Mouse (Mus musculus): ENCODE measurements at regions not wholly inside any gene's neighbourhood (a gene's known extent, or its start where the extent isn't known, plus 50 kb on each side); places are given as distances from the start of the nearest gene placed in this dataset.

- ChIA-PET CTCF (no interaction called here), POLR2A (no interaction called here)
These were observed 124.2 kb upstream of the Ctnnb1 start for GRCm38 (mm10) chr9:120804760-120805294.

GRCm38 (mm10) chr9:120808741-120809425 lies 120.1 kb upstream of the Ctnnb1 start:
- CTCF ChIA-PET, result no interaction called here

DNA sequence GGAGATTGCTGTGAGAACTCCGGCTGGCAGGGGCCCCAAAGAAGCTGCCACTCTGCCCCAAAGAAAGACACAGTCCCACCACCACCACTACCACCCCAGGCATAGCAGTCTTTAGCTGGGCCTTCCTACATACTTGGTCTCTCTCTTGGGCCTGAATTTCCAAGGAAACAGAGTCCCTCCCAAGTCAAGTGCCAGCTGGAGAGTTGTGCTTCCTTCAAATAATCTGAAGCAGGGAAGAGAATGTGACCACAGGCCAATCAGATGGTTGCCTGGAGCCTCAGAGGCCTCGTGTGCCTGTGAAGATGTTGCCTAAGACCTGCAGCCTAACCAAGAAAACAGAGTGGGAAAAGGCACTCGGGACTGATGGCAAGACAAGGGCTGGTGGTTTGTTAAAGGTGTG lies 117.5 kb upstream of the Ctnnb1 start:
- POLR2A ChIA-PET, result interaction anchor here in 1 of 4 experiments (1.2 to 1.4 kb wide), 2 partner anchors 240 to 279 kb away, joined by 3 read pairs; partner anchors contain the start of gene Rpl14
- CTCF ChIA-PET, result interaction anchor here in 2 of 4 experiments (0.6 kb wide), 2 partner anchors 11 to 864 kb away, joined by 6 to 18 read pairs; no protein-coding TSS in a partner anchor

More at GRCm38 (mm10) chr9:120808741-120809425, 120.1 kb upstream of the Ctnnb1 start:
- POLR2A ChIA-PET, result interaction anchor here in 1 of 4 experiments (1.5 kb wide), 1 partner anchor 85 kb away, joined by 3 read pairs; no protein-coding TSS in a partner anchor

DNA sequence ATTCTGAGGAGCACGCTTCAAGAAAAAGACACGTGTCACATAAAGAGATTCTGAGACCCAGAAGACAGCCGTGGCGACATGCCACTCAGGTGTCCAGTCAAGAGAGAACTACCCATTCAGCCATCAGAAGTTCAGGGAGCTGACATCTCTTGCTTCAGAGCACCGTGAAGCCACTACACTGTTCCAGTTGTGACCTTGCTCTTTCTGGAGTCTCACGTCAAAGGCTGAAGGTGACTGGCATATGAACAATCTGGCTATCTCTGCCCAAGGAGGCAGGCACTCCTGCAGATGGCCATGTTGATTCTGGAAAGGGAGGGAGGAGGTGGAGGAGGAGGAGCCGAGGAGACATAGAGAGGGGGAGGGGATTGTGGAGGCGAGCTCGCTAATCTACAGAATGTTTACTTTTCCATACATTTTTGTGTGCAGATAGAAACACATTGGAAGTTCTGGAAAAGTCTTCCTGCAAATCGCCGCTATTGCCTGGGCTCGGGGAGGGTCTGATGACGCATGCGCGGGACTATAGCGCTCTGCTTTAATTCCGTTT lies 116.3 kb upstream of the Ctnnb1 start:
- ChIA-PET CTCF (no interaction called here), POLR2A (no interaction called here)

DNA sequence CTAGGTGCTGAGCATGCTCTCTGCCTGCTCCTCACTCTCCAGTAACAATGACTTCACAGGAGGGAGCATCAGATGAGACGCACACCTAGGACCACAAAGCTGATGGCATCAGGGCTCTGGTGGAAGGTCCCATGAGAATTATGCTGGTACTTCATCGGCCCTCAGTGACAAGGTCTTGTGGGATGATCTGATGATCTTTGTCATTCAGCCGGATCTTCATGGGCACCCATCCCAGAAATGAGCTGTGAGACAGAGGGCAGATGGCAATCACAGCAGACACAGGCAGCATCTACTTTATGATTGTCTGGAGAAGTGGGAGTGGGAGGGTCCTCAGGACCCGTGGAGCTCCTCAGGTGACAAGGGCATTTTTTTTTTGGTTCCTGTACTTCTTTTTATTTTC lies 114.7 kb upstream of the Ctnnb1 start:
- ChIA-PET POLR2A (interaction anchor here in 1 of 4 experiments (1.2 kb wide), 1 partner anchor 105 kb away, joined by 3 read pairs; no protein-coding TSS in a partner anchor), CTCF (interaction anchor here in 1 of 4 experiments (0.7 kb wide), 1 partner anchor 66 kb away, joined by 3 read pairs; no protein-coding TSS in a partner anchor)

- POLR2A ChIA-PET, result interaction anchor here in 3 of 4 experiments (0.6 to 1.1 kb wide), 7 partner anchors 68 to 225 kb away, joined by 3 to 6 read pairs (median 3); no protein-coding TSS in a partner anchor
- CTCF ChIA-PET, result interaction anchor here (0.6 to 1.8 kb wide), 22 partner anchors 9 to 1338 kb away, joined by 3 to 8 read pairs (median 4); no protein-coding TSS in a partner anchor
These were observed 110.2 kb upstream of the Ctnnb1 start for GRCm38 (mm10) chr9:120818726-120819317.

DNA sequence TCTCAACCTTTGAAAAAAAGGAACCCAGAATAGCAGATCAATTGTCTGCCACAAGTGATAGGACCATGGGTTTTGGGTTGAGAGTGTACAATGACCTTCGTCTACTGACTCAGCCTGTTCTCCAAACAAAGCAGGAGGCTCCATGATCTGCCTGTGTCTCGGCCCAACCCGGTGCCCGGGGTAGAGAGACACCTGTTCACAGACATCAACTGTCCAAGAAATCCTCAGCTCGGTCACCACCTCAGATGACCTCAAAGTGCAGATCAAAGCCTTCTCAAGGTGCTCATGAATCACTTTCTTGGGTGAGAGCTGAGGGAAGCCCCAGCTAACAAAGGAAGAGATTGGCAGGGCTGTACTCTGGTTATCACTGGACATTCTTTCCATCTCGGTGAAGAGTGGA lies 108.1 kb upstream of the Ctnnb1 start:
- POLR2A ChIA-PET, result interaction anchor here in 1 of 4 experiments (0.7 kb wide), 1 partner anchor 238 kb away, joined by 3 read pairs; no protein-coding TSS in a partner anchor

DNA sequence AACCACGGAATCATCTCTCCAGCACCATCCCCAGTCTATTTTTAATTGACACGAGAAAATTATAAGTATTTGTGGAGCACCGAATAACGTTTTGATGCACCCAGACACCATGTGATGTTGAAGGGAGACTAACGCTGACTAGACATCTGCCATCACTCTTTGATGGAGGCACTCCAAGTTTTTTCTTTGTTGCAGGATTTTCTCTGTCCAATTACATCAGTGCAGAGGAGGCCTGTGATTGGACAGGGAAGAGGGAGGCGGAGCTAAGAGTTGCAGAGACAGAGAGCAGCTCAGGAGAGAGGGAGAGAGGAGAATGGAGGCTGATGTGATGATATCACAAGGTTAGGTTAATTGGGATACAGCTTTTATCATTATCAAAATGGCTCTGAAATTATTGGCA lies 105.6 kb upstream of the Ctnnb1 start:
- POLR2A ChIA-PET, result interaction anchor here in 1 of 4 experiments (0.8 to 1.0 kb wide), 3 partner anchors 115 to 142 kb away, joined by 3 to 5 read pairs (median 4); no protein-coding TSS in a partner anchor
- CTCF ChIA-PET, result interaction anchor here in 1 of 4 experiments (1.0 kb wide), 1 partner anchor 133 kb away, joined by 3 read pairs; no protein-coding TSS in a partner anchor

More for the DNA sequence above, 108.1 kb upstream of the Ctnnb1 start:
- CTCF ChIA-PET, result interaction anchor here in 2 of 4 experiments (0.5 to 1.1 kb wide), 2 partner anchors 155 to 204 kb away, joined by 3 read pairs; no protein-coding TSS in a partner anchor

DNA sequence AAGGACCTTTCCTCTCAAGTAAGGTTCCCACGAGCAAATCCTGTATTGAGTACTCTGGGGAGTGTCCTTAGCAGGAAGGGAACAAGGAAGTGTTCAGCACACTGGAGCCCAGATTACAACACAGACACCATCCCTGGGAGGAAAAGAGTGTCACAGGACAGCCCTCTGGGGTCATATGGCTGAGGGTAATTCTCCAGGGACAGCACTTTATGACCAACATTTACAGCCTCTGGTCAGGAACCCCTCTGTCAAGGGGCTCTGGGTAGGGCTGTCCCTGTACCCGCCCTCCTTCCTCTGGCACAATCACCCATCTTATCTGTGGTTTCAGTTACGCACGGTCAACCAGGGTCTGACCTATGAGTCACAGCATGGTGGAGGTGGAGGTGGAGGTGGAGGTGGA lies 102.8 kb upstream of the Ctnnb1 start:
- CTCF ChIA-PET, result no interaction called here
- POLR2A ChIA-PET, result no interaction called here

DNA sequence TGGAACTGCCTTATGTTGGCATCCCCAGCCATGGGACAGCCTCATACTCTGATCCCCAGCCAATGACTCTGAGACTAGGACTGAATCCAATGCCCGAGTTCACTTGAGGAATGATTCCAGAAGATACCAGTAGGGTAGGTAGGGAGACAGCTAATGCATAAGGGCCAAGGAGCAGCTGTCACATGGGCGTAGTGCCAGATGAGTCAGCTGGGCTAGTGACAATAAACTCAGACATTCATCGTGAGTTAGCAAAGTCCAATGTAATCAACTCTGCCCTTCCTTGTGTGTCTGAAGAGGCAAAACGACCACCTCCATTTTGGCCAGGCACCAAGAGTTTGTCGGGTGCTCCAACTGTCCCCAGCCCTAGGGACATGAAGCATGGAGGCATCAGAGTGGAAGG lies 98.5 kb upstream of the Ctnnb1 start:
- ChIA-PET POLR2A (interaction anchor here in 1 of 4 experiments (1.4 kb wide), 1 partner anchor 122 kb away, joined by 3 read pairs; no protein-coding TSS in a partner anchor), CTCF (no interaction called here)

- ChIA-PET POLR2A (interaction anchor here in 1 of 4 experiments (1.1 kb wide), 1 partner anchor 86 kb away, joined by 4 read pairs; no protein-coding TSS in a partner anchor), CTCF (no interaction called here)
These were observed 94.8 kb upstream of the Ctnnb1 start for GRCm38 (mm10) chr9:120834166-120834565.

DNA sequence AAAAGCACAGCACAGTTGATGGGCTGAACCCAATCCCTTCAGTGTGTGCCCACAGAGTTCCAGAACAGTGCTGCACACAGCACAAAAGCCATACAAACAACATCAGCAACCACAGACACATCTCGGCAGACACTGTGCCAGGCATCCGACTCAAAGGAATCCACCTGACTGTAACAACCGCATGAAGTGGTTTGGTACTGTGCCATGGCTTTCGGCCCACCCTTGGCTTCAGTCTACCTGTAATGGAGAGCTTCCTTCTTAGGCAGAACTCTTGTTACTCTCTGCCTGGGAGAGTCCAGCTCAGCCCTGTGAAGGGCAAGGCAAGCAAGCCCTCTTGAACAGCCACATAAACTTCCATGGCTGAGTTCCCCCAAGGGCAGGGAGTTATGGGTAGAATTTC lies 93.4 kb upstream of the Ctnnb1 start:
- ChIA-PET POLR2A (no interaction called here), CTCF (no interaction called here)

DNA sequence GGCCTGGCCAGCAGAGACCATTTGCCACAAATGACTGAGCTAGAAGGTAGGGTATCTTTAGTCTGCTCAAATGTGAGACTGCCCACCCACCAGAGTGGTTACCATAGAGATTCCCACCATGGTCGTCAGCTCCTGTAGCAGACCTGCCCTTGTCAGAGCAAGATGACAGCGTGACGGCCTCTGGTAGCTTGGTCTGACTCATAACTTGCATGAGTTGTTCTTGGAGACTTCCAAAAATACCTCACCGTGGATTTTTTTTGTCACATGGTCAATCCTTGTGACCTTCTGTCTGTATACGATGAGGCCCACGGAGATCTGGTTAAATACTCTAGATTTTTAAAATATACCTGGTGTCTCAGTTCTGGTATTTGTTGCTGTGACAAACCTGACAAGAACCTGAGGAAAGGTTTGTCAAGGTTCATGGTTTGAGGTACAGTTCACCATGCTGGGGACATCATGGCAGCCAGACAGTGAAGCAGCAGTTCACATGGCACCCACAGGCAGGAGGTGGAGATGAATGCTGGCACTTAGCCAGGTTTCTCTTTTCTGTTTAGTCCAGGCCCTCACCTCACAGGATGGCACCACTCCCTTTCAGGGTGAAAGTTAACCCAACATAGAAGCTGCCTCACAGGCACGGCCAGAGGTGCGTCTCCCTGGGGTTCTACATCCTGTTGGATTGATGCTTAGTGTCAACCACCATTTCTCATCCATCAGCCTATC lies 91.4 kb upstream of the Ctnnb1 start:
- POLR2A ChIA-PET, result no interaction called here
- CTCF ChIA-PET, result interaction anchor here in 1 of 4 experiments (1.0 kb wide), 1 partner anchor 19 kb away, joined by 4 read pairs; no protein-coding TSS in a partner anchor

DNA sequence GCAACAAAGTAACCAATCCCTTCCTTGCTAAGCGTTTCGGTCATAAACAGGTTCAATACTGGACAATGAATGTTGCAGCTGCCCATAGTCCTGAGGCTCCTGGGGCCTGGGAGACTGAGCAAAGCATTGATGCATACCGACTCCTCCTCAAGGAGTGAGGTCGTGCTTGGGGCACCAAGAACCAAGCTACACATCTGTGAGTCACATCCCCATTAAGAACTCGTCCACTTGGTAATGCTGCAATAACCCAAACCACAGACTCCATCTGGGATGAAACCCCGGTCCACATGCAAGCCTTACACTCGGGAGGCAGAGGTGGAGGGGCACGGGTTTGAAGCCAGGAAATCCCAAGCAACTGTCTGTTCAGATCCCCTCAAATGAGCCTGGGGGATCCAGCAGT lies 85.3 kb upstream of the Ctnnb1 start:
- ChIA-PET POLR2A (interaction anchor here in 1 of 4 experiments (1.0 kb wide), 1 partner anchor 11 kb away, joined by 3 read pairs; no protein-coding TSS in a partner anchor), CTCF (no interaction called here)

GRCm38 (mm10) chr9:120845538-120845937 lies 83.5 kb upstream of the Ctnnb1 start:
- POLR2A ChIA-PET, result interaction anchor here in 3 of 4 experiments (0.6 to 1.4 kb wide), 4 partner anchors 9 to 90 kb away, joined by 3 to 4 read pairs (median 4); no protein-coding TSS in a partner anchor
- CTCF ChIA-PET, result interaction anchor here in 1 of 4 experiments (0.7 kb wide), 1 partner anchor 48 kb away, joined by 3 read pairs; no protein-coding TSS in a partner anchor

- POLR2A ChIA-PET, result no interaction called here
- CTCF ChIA-PET, result no interaction called here
These were observed 81.4 kb upstream of the Ctnnb1 start for GRCm38 (mm10) chr9:120847649-120848048.

- CTCF ChIA-PET, result no interaction called here
- POLR2A ChIA-PET, result interaction anchor here in 1 of 4 experiments (1.3 kb wide), 1 partner anchor 12 kb away, joined by 4 read pairs; no protein-coding TSS in a partner anchor
These were observed 80.1 kb upstream of the Ctnnb1 start for GRCm38 (mm10) chr9:120848962-120849361.

- ChIA-PET CTCF (interaction anchor here in 2 of 4 experiments (0.5 to 1.1 kb wide), 2 partner anchors 11 to 342 kb away, joined by 3 read pairs; no protein-coding TSS in a partner anchor), POLR2A (interaction anchor here in 1 of 4 experiments (0.7 to 1.4 kb wide), 3 partner anchors 12 to 278 kb away, joined by 3 to 5 read pairs (median 3); partner anchors contain the start of gene Rpl14)
These were observed 78.9 kb upstream of the Ctnnb1 start for GRCm38 (mm10) chr9:120850092-120850491.
